ENCODE assay signal across 26 mouse cellular contexts in the genomic region with DNA sequence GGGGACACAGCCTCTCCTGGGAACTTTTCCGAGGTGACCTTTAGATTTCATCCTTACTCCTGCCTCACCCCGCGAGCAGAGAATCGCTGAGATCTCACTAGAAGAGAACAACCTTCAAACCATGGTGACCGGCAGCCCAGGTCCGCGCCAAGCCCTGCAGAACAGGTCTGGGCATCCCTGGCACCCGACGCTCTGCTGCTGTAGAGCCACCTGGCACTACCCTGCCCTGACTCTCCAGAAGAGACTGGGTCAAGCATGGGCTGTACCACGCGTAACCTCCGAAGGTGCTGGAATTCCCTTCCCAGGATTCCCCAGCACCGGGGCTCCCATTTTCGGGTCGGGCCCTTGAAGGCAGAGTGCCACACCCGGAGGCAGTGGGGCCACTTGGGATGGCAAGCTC. TPM values are rescaled to one million over a fixed set of nuclear protein-coding genes. Genes with fewer than 3 reads are reported as not detected.
A peak's percentile ranks its signal among the peaks of the same experiment; 100 is the strongest.
DNase-seq lines count a peak whose midpoint lies in the region; ATAC-seq and TF ChIP-seq lines count a peak whose summit lies in the region.
"Had no signal": no experiment of that assay in that cellular context is flagged by ENCODE, and none has a peak within 500 bp of the region (broad histone marks: within the 10 kb centered on the region; RNA-seq: fewer than 3 reads in every experiment).

No protein-coding gene starts in this region.

- H3K9ac ChIP-seq in stomach, postnatal 0 days (ENCODE audit: low read length): no peak overlapping the region
- H3K9ac ChIP-seq: embryonic facial prominence, embryonic 13.5 days; forebrain, embryonic 12.5 days; liver, embryonic 12.5 days; midbrain, embryonic 12.5 days; neural tube, embryonic 15.5 days had no signal

- peaks cover 76% of the 10 kb centered on the region for H3K36me3 ChIP-seq in E14TG2a.4 (ENCODE audit: insufficient read depth, low read length)
- peaks cover 27% of the 10 kb centered on the region for H3K36me3 ChIP-seq in embryonic facial prominence, embryonic 10.5 days (replicated peaks)
- no peaks in the 10 kb centered on the region for H3K36me3 ChIP-seq in stomach, postnatal 0 days (ENCODE audit: control insufficient read depth, insufficient read depth, low read length)
- H3K36me3 ChIP-seq: embryonic facial prominence, embryonic 13.5 days; midbrain, embryonic 12.5 days; neural tube, embryonic 15.5 days had no signal

- H3K4me3 ChIP-seq in E14TG2a.4 (replicated peaks; ENCODE audit: low read length): peak overlapping the region; percentile 39
- H3K4me3 ChIP-seq in embryonic facial prominence, embryonic 10.5 days: no peak overlapping the region
- no peak overlapping the region for H3K4me3 ChIP-seq in stomach, postnatal 0 days (ENCODE audit: low read depth, low read length)
- H3K4me3 ChIP-seq: embryonic facial prominence, embryonic 13.5 days; erythroblast, embryonic 14.5 days; forebrain, embryonic 12.5 days; liver, embryonic 12.5 days; midbrain, embryonic 12.5 days; neural tube, embryonic 15.5 days had no signal

- H3K9me3 ChIP-seq in E14TG2a.4 (ENCODE audit: low read length): peaks cover 69% of the 10 kb centered on the region
- H3K9me3 ChIP-seq in embryonic facial prominence, embryonic 10.5 days: no peaks in the 10 kb centered on the region
- no peaks in the 10 kb centered on the region for H3K9me3 ChIP-seq in stomach, postnatal 0 days (ENCODE audit: control insufficient read depth, low read length)
- H3K9me3 ChIP-seq: embryonic facial prominence, embryonic 13.5 days; forebrain, embryonic 12.5 days; liver, embryonic 12.5 days; midbrain, embryonic 12.5 days; neural tube, embryonic 15.5 days had no signal

- H3K4me2 ChIP-seq in stomach, postnatal 0 days (replicated peaks; ENCODE audit: low read depth): no peak overlapping the region
- H3K4me2 ChIP-seq: embryonic facial prominence, embryonic 13.5 days; forebrain, embryonic 12.5 days; liver, embryonic 12.5 days; midbrain, embryonic 12.5 days; neural tube, embryonic 15.5 days had no signal

- DNase-seq in kidney, postnatal 25 days: peak; percentile 43 to 71
- DNase-seq in kidney, postnatal 14 days: no peak
- DNase-seq in embryonic facial prominence, embryonic 10.5 days (ENCODE audit: low spot score): no peak
- no peak for DNase-seq in stomach, postnatal 0 days (ENCODE audit: low spot score)
- DNase-seq in adrenal gland, adult 18-20 months (ENCODE audit: low spot score in 2 of 2): no peak
- no peak for DNase-seq in thymus, postnatal 10 days (ENCODE audit: low spot score in 2 of 2)
- DNase-seq: adrenal gland, postnatal 14 days; B cell, adult 2 months; cerebellum, adult 2 months; gastrocnemius, postnatal 25 days; heart, adult 18-20 months; heart, postnatal 36 days; kidney, adult 9 months; layer of hippocampus, adult 9-11 months; lung, adult 18-20 months; lung, postnatal 10 days; right cerebral cortex, adult 18-20 months; thymus, postnatal 14 days had no signal

- 95% methylated on average over 16 of the region's 16 CpGs for WGBS in embryonic facial prominence, embryonic 10.5 days
- 65% methylated on average over 16 of the region's 16 CpGs for WGBS in stomach, postnatal 0 days

- H3K27ac ChIP-seq in embryonic facial prominence, embryonic 10.5 days (replicated peaks): peak overlapping the region; percentile 26; the same call in 1 of the 2 replicates
- peak overlapping the region; percentile 67 for H3K27ac ChIP-seq in stomach, postnatal 0 days (replicated peaks)
- H3K27ac ChIP-seq: embryonic facial prominence, embryonic 13.5 days; forebrain, embryonic 12.5 days; liver, embryonic 12.5 days; midbrain, embryonic 12.5 days; neural tube, embryonic 15.5 days had no signal

- peaks cover 54% of the 10 kb centered on the region for H3K4me1 ChIP-seq in E14TG2a.4 (replicated peaks; ENCODE audit: low read depth, low read length)
- peaks cover 15% of the 10 kb centered on the region for H3K4me1 ChIP-seq in embryonic facial prominence, embryonic 10.5 days
- no peaks in the 10 kb centered on the region for H3K4me1 ChIP-seq in stomach, postnatal 0 days (replicated peaks; ENCODE audit: control insufficient read depth, insufficient read depth)

- ATAC-seq in stomach, postnatal 0 days (ENCODE audit: low FRiP score, low TSS enrichment): no peak; the same call in 1 of the 2 replicates
- ATAC-seq: liver, embryonic 12.5 days had no signal

- H3K27me3 ChIP-seq in E14TG2a.4 (ENCODE audit: insufficient read depth, low read length): no peaks in the 10 kb centered on the region
- no peaks in the 10 kb centered on the region for H3K27me3 ChIP-seq in embryonic facial prominence, embryonic 10.5 days (replicated peaks; ENCODE audit: low read depth, poor library complexity, severe bottlenecking)
- no peaks in the 10 kb centered on the region for H3K27me3 ChIP-seq in stomach, postnatal 0 days (ENCODE audit: control insufficient read depth, insufficient read depth, low read length)
- H3K27me3 ChIP-seq: CH12.LX; embryonic facial prominence, embryonic 13.5 days; forebrain, embryonic 12.5 days; liver, embryonic 12.5 days; neural tube, embryonic 15.5 days had no signal

- TF ChIP-seq EP300 in stomach, postnatal 0 days (optimal IDR thresholded peaks at IDR 0.05): no peak

- TF ChIP-seq CTCF in E14TG2a.4 (conservative IDR thresholded peaks at IDR 0.05; ENCODE audit: low read length): no peak
- no peak for TF ChIP-seq CTCF in stomach, postnatal 0 days (IDR thresholded peaks at IDR 0.05; ENCODE audit: low read depth)

RNA-seq across cellular contexts. Expression of a gene that starts 24.7 kb away (rescaled TPM):
- 51.6 and 55.0 TPM in 2 replicates for polyA plus RNA-seq in embryonic facial prominence, embryonic 10.5 days (2016; fragmentation: Nextera tagmentation; extraction: Ambion mirVana)
- 289 and 299 TPM in 2 replicates for polyA plus RNA-seq in stomach, postnatal 0 days (2015; fragmentation: Nextera tagmentation; extraction: Ambion mirVana)
- 10 to 100 TPM; 25.9 to 45.7 TPM for total RNA-seq in adrenal gland, adult 18-20 months (2021)

Comparison
In these comparisons a context has a peak if more than half of its experiments do, and no peak if none do; other contexts are left out.
1. DNase-seq: peak in kidney, postnatal 25 days (2 of 2); none in kidney, postnatal 14 days (single experiment), embryonic facial prominence, embryonic 10.5 days (single experiment), stomach, postnatal 0 days (single experiment), adrenal gland, adult 18-20 months (0 of 2) and thymus, postnatal 10 days (0 of 2).